Mouse (Mus musculus): Measurements from ENCODE around the gene Pth2.

- TF ChIP-seq CTCF (IDR thresholded peaks at IDR 0.05; ENCODE audit: low read depth, low read length), result no peak
- TF ChIP-seq POLR2A (IDR thresholded peaks at IDR 0.05; ENCODE audit: borderline replicate concordance, low read depth, low read length), result no peak
Observed at GRCm38 (mm10) chr7:45213708-45214107, 32.9 kb downstream of the Pth2 start.

Measured in bone marrow macrophage, adult 2 months (primary cell).